Mouse (Mus musculus): Measurements from ENCODE around the gene Fam84b. TPM values are rescaled to one million over a fixed set of nuclear protein-coding genes. Genes with fewer than 3 reads are reported as not detected.

Gene Fam84b
- polyA plus RNA-seq, 1 experiment from 2014 or later, result 9.1 TPM

GRCm38 (mm10) chr15:60783761-60784160 is 69.8 kb downstream of the Fam84b start:
- ATAC-seq (ENCODE audit: low FRiP score, low TSS enrichment) (no peak), DNase-seq (no peak)
- Histone ChIP-seq H3K27me3 (ENCODE audit: control insufficient read depth, insufficient read depth, low read length) (no peaks in the 10 kb centered on the region), H3K4me3 (replicated peaks; ENCODE audit: low read depth, low read length) (no peak overlapping the region), H3K36me3 (ENCODE audit: control insufficient read depth, insufficient read depth, low read length) (no peaks in the 10 kb centered on the region), H3K4me2 (ENCODE audit: low read length) (no peak overlapping the region), H3K9ac (replicated peaks; ENCODE audit: low read length) (no peak overlapping the region), H3K27ac (replicated peaks; ENCODE audit: low read depth, low read length) (no peak overlapping the region), H3K9me3 (ENCODE audit: control insufficient read depth, low read length) (no peaks in the 10 kb centered on the region), H3K4me1 (ENCODE audit: control insufficient read depth, insufficient read depth, low read length) (no peaks in the 10 kb centered on the region)
- 89% methylated on average over 2 of the region's 2 CpGs for WGBS

- 94% methylated on average over 1 of the region's 1 CpGs for WGBS
- H3K4me1 ChIP-seq (ENCODE audit: control insufficient read depth, insufficient read depth, low read length), result no peaks in the 10 kb centered on the region
- H3K27ac ChIP-seq (replicated peaks; ENCODE audit: low read depth, low read length), result no peak overlapping the region
- H3K4me2 ChIP-seq (ENCODE audit: low read length), result no peak overlapping the region
- H3K27me3 ChIP-seq (ENCODE audit: control insufficient read depth, insufficient read depth, low read length), result no peaks in the 10 kb centered on the region
- DNase-seq (no peak), ATAC-seq (ENCODE audit: low FRiP score, low TSS enrichment) (no peak)
- H3K9me3 ChIP-seq (ENCODE audit: control insufficient read depth, low read length), result no peaks in the 10 kb centered on the region
- H3K36me3 ChIP-seq (ENCODE audit: control insufficient read depth, insufficient read depth, low read length), result no peaks in the 10 kb centered on the region
- H3K9ac ChIP-seq (replicated peaks; ENCODE audit: low read length), result no peak overlapping the region
- no peak overlapping the region for H3K4me3 ChIP-seq (replicated peaks; ENCODE audit: low read depth, low read length)
Observed at GRCm38 (mm10) chr15:60779531-60779973, 74.0 kb downstream of the Fam84b start.

- ATAC-seq (ENCODE audit: low FRiP score, low TSS enrichment), result no peak
- H3K4me1 ChIP-seq (ENCODE audit: control insufficient read depth, insufficient read depth, low read length), result no peaks in the 10 kb centered on the region
- no peaks in the 10 kb centered on the region for H3K27me3 ChIP-seq (ENCODE audit: control insufficient read depth, insufficient read depth, low read length)
- 90% methylated on average over 4 of the region's 4 CpGs for WGBS
- DNase-seq, result no peak
- H3K9ac ChIP-seq (replicated peaks; ENCODE audit: low read length), result no peak overlapping the region
- no peaks in the 10 kb centered on the region for H3K9me3 ChIP-seq (ENCODE audit: control insufficient read depth, low read length)
- no peak overlapping the region for H3K27ac ChIP-seq (replicated peaks; ENCODE audit: low read depth, low read length)
- no peak overlapping the region for H3K4me3 ChIP-seq (replicated peaks; ENCODE audit: low read depth, low read length)
- H3K4me2 ChIP-seq (ENCODE audit: low read length), result no peak overlapping the region
- no peaks in the 10 kb centered on the region for H3K36me3 ChIP-seq (ENCODE audit: control insufficient read depth, insufficient read depth, low read length)
Observed at GRCm38 (mm10) chr15:60779063-60779462, 74.5 kb downstream of the Fam84b start.

Other genes starting within 250 kb of the Fam84b start
- not detected in 2 replicates for gene A1bg, start 69.2 kb upstream of the Fam84b start, polyA plus RNA-seq (2014; fragmentation: Nextera tagmentation; extraction: Ambion mirVana)